Mouse (Mus musculus): ENCODE data around the gene Smg9.

DNA sequence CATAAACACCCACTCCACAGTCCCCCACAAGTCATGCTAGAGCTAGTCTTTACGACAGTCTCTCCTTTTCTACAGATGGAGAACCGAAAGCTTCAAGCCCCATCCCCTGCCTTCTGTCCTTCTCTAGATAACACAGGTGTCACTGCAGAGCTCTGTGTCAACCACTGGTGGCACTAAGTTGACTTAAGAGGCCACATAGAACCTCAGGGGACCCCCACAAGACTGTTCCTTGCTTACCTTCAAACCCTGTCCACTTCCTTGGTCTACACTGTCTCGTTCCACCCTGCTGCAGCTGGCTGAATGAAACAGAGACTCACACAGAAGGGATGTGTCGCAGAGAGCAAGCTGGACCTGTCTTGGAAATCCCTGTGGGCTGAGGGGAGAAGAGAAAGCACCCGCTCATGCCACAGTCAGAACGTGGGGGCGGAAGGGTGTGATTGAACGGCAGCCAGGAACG lies 52.5 kb downstream of the Smg9 start, which contains the start of gene Irgc1:
- no peak for TF ChIP-seq CTCF (IDR thresholded peaks at IDR 0.05; ENCODE audit: borderline replicate concordance, insufficient read depth, low read depth, low read length)
- TF ChIP-seq POLR2A (IDR thresholded peaks at IDR 0.05; ENCODE audit: borderline replicate concordance, insufficient read depth, low read length), result no peak

Measured in cerebellum, adult 2 months (tissue).